Mouse (Mus musculus): ENCODE results near the gene Xrcc6. TPM values are rescaled to one million over a fixed set of nuclear protein-coding genes. Genes with fewer than 3 reads are reported as not detected.
A peak's percentile ranks its signal among the peaks of the same experiment; 100 is the strongest.

The Xrcc6 gene
- polyA plus RNA-seq, 1 experiment from 2014 or later, result 91.6 TPM

DNA sequence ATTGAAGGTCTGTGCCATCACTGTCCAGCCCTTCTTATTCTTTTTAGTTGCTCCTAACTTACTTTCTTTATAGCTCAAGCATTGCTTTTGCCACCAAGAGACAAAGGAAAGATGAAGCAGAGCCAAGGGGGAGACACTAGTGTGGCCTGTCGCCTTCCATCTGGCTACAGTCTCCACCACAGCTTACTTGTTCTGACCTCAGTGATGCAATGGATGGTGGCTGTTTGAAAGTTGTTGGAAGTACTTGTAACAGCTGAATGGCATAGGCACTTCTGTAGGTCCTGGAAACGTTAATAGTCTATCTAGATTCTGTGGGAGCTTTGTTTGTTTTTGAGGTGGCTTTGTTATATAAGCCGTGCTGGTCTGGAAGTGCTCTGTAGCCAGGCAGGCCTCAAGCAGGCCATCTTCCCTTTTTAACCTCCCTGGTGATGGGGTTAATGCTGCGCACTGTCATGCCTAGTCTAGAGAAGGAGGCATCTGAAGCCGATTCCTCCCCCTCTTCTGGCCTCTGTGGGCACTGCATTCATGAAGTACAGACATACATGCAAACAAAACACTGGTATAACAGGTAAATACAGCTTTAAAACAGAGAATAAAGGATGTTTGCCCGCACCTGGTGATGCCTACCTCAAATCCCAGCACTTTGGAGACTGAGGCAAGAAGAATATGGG lies 36.5 kb downstream of the Xrcc6 start:
- peaks cover 92% of the 10 kb centered on the region for H3K36me3 ChIP-seq

GRCm38 (mm10) chr15:82027276-82027675 lies 39.6 kb downstream of the Xrcc6 start:
- Histone ChIP-seq H3K27me3 (no peaks in the 10 kb centered on the region), H3K9me3 (no peaks in the 10 kb centered on the region), H3K36me3 (peaks cover 100% of the 10 kb centered on the region), H3K4me2 (no peak overlapping the region), H3K9ac (replicated peaks) (no peak overlapping the region), H3K4me1 (replicated peaks) (no peaks in the 10 kb centered on the region), H3K4me3 (replicated peaks) (no peak overlapping the region), H3K27ac (no peak overlapping the region)
- no peak for ATAC-seq (ENCODE audit: insufficient number of reproducible peaks, insufficient read depth, low FRiP score, low TSS enrichment, low read depth)
- WGBS, result 89% methylated on average over 7 of the region's 7 CpGs

More for the DNA sequence above, 36.5 kb downstream of the Xrcc6 start:
- Histone ChIP-seq H3K27me3 (no peaks in the 10 kb centered on the region), H3K4me2 (no peak overlapping the region), H3K9me3 (no peaks in the 10 kb centered on the region), H3K4me1 (replicated peaks) (no peaks in the 10 kb centered on the region), H3K4me3 (replicated peaks) (no peak overlapping the region), H3K9ac (replicated peaks) (no peak overlapping the region), H3K27ac (no peak overlapping the region)
- no peak for ATAC-seq (ENCODE audit: insufficient number of reproducible peaks, insufficient read depth, low FRiP score, low TSS enrichment, low read depth)
- WGBS, result 94% methylated on average over 6 of the region's 6 CpGs

- WGBS, result 82% methylated on average over 7 of the region's 7 CpGs
- no peak for ATAC-seq (ENCODE audit: insufficient number of reproducible peaks, insufficient read depth, low FRiP score, low TSS enrichment, low read depth)
- no peak overlapping the region for H3K9ac ChIP-seq (replicated peaks)
- no peak overlapping the region for H3K4me2 ChIP-seq
- H3K27me3 ChIP-seq, result no peaks in the 10 kb centered on the region
- H3K4me1 ChIP-seq (replicated peaks), result no peaks in the 10 kb centered on the region
- H3K36me3 ChIP-seq, result peaks cover 98% of the 10 kb centered on the region
- H3K4me3 ChIP-seq (replicated peaks), result no peak overlapping the region
- H3K27ac ChIP-seq, result no peak overlapping the region
- no peaks in the 10 kb centered on the region for H3K9me3 ChIP-seq
These were observed 40.1 kb downstream of the Xrcc6 start for GRCm38 (mm10) chr15:82027726-82028125.

DNA sequence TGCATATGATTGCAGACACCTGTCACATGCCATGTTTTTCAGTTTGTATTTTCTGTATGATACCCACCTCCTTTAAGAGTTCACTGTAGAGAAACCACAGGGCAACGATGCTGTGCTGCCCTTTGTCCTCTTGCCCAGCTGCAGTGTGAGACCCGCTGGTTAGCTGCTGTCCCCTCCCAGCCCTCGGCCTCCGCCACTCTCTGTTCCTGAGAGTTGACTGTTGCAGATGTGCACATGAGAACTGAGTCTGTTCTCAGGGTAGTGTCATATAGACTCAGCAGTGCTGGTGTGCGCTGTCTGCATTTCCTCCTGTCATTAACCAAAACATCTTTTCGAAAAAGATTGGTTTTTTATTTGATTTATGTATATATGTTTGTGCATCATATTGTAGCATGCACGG lies 44.8 kb downstream of the Xrcc6 start:
- no peaks in the 10 kb centered on the region for H3K9me3 ChIP-seq
- no peak overlapping the region for H3K27ac ChIP-seq
- no peak for ATAC-seq (ENCODE audit: insufficient number of reproducible peaks, insufficient read depth, low FRiP score, low TSS enrichment, low read depth)
- no peak overlapping the region for H3K9ac ChIP-seq (replicated peaks)
- no peaks in the 10 kb centered on the region for H3K4me1 ChIP-seq (replicated peaks)
- no peak overlapping the region for H3K4me3 ChIP-seq (replicated peaks)
- no peaks in the 10 kb centered on the region for H3K27me3 ChIP-seq
- peaks cover 86% of the 10 kb centered on the region for H3K36me3 ChIP-seq
- no peak overlapping the region for H3K4me2 ChIP-seq
- 88% methylated on average over 7 of the region's 7 CpGs for WGBS

DNA sequence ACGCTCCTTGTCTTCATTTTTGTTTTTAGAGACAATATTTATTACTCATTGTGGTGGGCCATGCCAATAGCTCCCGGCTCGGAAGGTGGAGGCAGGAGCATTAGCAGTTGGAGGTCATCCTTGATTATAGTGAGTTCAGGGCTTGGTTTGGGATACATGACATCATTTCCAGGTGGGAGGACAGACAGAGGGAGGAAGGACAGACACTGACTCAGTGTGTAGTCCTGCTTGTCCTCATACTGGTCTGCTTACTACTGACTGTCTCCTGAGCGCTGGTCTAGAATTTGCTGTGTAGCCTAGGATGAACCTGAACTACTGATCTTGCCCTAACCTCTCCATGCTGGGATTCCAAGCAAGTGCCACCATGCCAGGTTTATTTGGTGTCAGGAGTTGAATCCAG lies 46.1 kb downstream of the Xrcc6 start, which contains the start of gene Desi1:
Gene Desi1, minus strand, starts transcription at position 101 of the 400 bp plus-strand sequence.
- no peak for ATAC-seq (ENCODE audit: insufficient number of reproducible peaks, insufficient read depth, low FRiP score, low TSS enrichment, low read depth)
- H3K36me3 ChIP-seq, result peaks cover 86% of the 10 kb centered on the region

GRCm38 (mm10) chr15:82035904-82036689 lies 48.5 kb downstream of the Xrcc6 start:
- 83% methylated on average over 12 of the region's 12 CpGs for WGBS
- Histone ChIP-seq H3K4me3 (replicated peaks) (no peak overlapping the region), H3K27ac (0 out of 2 replicates have a peak overlapping the region, but pooled peaks have one; percentile 25), H3K4me2 (no peak overlapping the region), H3K4me1 (replicated peaks) (no peaks in the 10 kb centered on the region), H3K36me3 (peaks cover 85% of the 10 kb centered on the region), H3K9me3 (no peaks in the 10 kb centered on the region), H3K27me3 (no peaks in the 10 kb centered on the region), H3K9ac (replicated peaks) (no peak overlapping the region)
- ATAC-seq (ENCODE audit: insufficient number of reproducible peaks, insufficient read depth, low FRiP score, low TSS enrichment, low read depth), result no peak

More for the DNA sequence above, 46.1 kb downstream of the Xrcc6 start, which contains the start of gene Desi1:
- H3K27ac ChIP-seq, result no peak within 1 kb of the TSS
- H3K27me3 ChIP-seq, result no peaks in the 10 kb centered on the region
- no peaks in the 10 kb centered on the region for H3K4me1 ChIP-seq (replicated peaks)
- WGBS, result 87% methylated on average over 4 of the region's 4 CpGs
- H3K9me3 ChIP-seq, result no peaks in the 10 kb centered on the region
- no peak within 1 kb of the TSS for H3K4me2 ChIP-seq
- H3K4me3 ChIP-seq (replicated peaks), result no peak within 1 kb of the TSS
- H3K9ac ChIP-seq (replicated peaks), result no peak within 1 kb of the TSS

GRCm38 (mm10) chr15:82040650-82041049 lies 53.0 kb downstream of the Xrcc6 start:
- no peaks in the 10 kb centered on the region for H3K9me3 ChIP-seq
- H3K4me1 ChIP-seq (replicated peaks), result peaks cover 2% of the 10 kb centered on the region; the same call in 1 of the 2 replicates
- peaks cover 67% of the 10 kb centered on the region for H3K36me3 ChIP-seq
- no peaks in the 10 kb centered on the region for H3K27me3 ChIP-seq
- no peak overlapping the region for H3K27ac ChIP-seq
- H3K9ac ChIP-seq (replicated peaks), result no peak overlapping the region
- WGBS, result 95% methylated on average over 1 of the region's 1 CpGs
- H3K4me3 ChIP-seq (replicated peaks), result no peak overlapping the region
- H3K4me2 ChIP-seq, result no peak overlapping the region
- ATAC-seq (ENCODE audit: insufficient number of reproducible peaks, insufficient read depth, low FRiP score, low TSS enrichment, low read depth), result no peak

GRCm38 (mm10) chr15:82044166-82044784 lies 56.6 kb downstream of the Xrcc6 start:
- peaks cover 36% of the 10 kb centered on the region for H3K36me3 ChIP-seq
- H3K27ac ChIP-seq, result no peak overlapping the region
- peaks cover 13% of the 10 kb centered on the region for H3K4me1 ChIP-seq (replicated peaks)
- no peak for ATAC-seq (ENCODE audit: insufficient number of reproducible peaks, insufficient read depth, low FRiP score, low TSS enrichment, low read depth)
- no peaks in the 10 kb centered on the region for H3K9me3 ChIP-seq
- no peak overlapping the region for H3K4me2 ChIP-seq
- H3K4me3 ChIP-seq (replicated peaks), result no peak overlapping the region
- WGBS, result 97% methylated on average over 7 of the region's 7 CpGs
- no peak overlapping the region for H3K9ac ChIP-seq (replicated peaks)
- H3K27me3 ChIP-seq, result 0 out of 2 replicates have a peak, but pooled peaks cover 4% of the 10 kb centered on the region

DNA sequence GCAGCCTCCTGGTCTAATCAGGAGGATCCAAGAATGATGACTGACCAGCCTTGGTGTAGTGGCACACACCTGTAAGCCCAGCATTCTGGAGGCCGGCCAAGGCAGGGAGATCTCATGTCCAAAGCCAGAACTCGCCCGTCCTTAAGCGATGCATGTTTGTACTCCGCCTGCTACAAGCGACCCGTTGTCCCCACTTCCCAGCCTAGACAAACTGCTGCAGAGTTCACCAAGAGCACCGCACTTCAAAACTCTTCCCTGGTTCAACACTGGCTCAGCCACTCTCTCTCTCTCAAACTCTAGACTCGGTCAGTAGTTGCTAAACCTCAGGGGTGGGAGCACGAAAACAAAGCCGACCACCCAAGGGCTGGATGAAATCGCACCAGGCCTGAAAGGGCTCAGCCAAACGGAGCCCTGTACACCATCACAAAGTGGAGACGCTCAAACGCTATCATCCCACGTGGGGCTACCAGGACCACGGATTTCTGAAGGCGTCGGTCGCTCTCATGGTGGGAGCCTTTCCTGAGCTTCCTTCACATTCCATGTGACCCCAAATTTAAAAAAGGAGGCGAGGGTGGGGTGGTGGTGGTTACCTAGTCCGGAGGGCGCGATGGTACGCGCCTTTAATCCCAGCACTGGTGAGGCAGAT lies 58.7 kb downstream of the Xrcc6 start:
- H3K4me3 ChIP-seq (replicated peaks), result peak overlapping the region; percentile 99
- H3K36me3 ChIP-seq, result peaks cover 18% of the 10 kb centered on the region
- 6% methylated on average over 26 of the region's 26 CpGs for WGBS
- ATAC-seq (ENCODE audit: insufficient number of reproducible peaks, insufficient read depth, low FRiP score, low TSS enrichment, low read depth), result no peak
- H3K27me3 ChIP-seq, result 0 out of 2 replicates have a peak, but pooled peaks cover 4% of the 10 kb centered on the region
- peaks cover 13% of the 10 kb centered on the region for H3K4me1 ChIP-seq (replicated peaks)
- no peaks in the 10 kb centered on the region for H3K9me3 ChIP-seq
- H3K4me2 ChIP-seq, result peak overlapping the region; percentile 95
- peak overlapping the region; percentile 97 for H3K9ac ChIP-seq (replicated peaks)
- 0 out of 2 replicates have a peak overlapping the region, but pooled peaks have one; percentile 90 for H3K27ac ChIP-seq

- Histone ChIP-seq H3K27me3 (0 out of 2 replicates have a peak, but pooled peaks cover 4% of the 10 kb centered on the region), H3K4me2 (peak within 1 kb of the TSS; percentile 95), H3K9ac (replicated peaks) (peak within 1 kb of the TSS; percentile 97), H3K36me3 (peaks cover 16% of the 10 kb centered on the region), H3K27ac (peak within 1 kb of the TSS; percentile 90), H3K9me3 (no peaks in the 10 kb centered on the region), H3K4me3 (replicated peaks) (peak within 1 kb of the TSS; percentile 99), H3K4me1 (replicated peaks) (peaks cover 13% of the 10 kb centered on the region)
- peak; percentile 68; the same call in 1 of the 2 replicates for ATAC-seq (ENCODE audit: insufficient number of reproducible peaks, insufficient read depth, low FRiP score, low TSS enrichment, low read depth)
- under 1% methylated on average over 74 of the region's 74 CpGs for WGBS
These were observed 59.6 kb downstream of the Xrcc6 start, which contains the start of gene Snu13 for GRCm38 (mm10) chr15:82047080-82047883. Snu13 (minus strand) TSS chr15:82047598.
